Mouse (Mus musculus) heart, embryonic 16.5 days (tissue): ENCODE results near the gene Tor4a. TPM values are rescaled to one million over a fixed set of nuclear protein-coding genes. Genes with fewer than 3 reads are reported as not detected.

Source experiments
- ATAC-seq: fragments of 200-750 bp; cut with Nextera tagmentation; replicated peaks from 2 replicates; pipeline ENCODE4 v1.8.0; 2017; ENCODE audit warnings: moderate number of reproducible peaks; ENCODE audit not compliant: insufficient read depth, low FRiP score; ENCODE audit errors: extremely low read depth
- H3K27ac ChIP-seq: fragments of 300-500 bp; sonication (generic); 2 replicates; pipeline ENCODE4 v1.5.1; 2014; ENCODE audit warnings: mild to moderate bottlenecking, low read length, control low read depth, moderate library complexity
- H3K27me3 ChIP-seq: fragments of 300-500 bp; sonication (generic); 2 replicates; pipeline ENCODE4 v1.6.1; 2014; ENCODE audit warnings: low read length, mixed read lengths; ENCODE audit not compliant: control insufficient read depth, insufficient read depth
- H3K36me3 ChIP-seq: fragments of 300-500 bp; sonication (generic); 2 replicates; pipeline ENCODE4 v1.6.1; 2014; ENCODE audit not compliant: control insufficient read depth, insufficient read depth
- H3K4me1 ChIP-seq: fragments of 300-500 bp; sonication (generic); 2 replicates; pipeline ENCODE4 v1.6.1; 2014; ENCODE audit warnings: low read length, mixed read lengths; ENCODE audit not compliant: control insufficient read depth, insufficient read depth
- H3K4me2 ChIP-seq: fragments of 300-500 bp; sonication (generic); 2 replicates; pipeline ENCODE4 v1.6.1; 2014; ENCODE audit warnings: low read depth, mild to moderate bottlenecking, control low read depth, low read length
- H3K4me3 ChIP-seq: fragments of 300-500 bp; sonication (generic); 2 replicates; pipeline ENCODE4 v1.5.1; 2014; ENCODE audit warnings: mild to moderate bottlenecking, control low read depth, low read length
- H3K9ac ChIP-seq: fragments of 300-500 bp; sonication (generic); 2 replicates; pipeline ENCODE4 v1.6.1; 2014; ENCODE audit warnings: low read length, control low read depth
- H3K9me3 ChIP-seq: fragments of 300-500 bp; sonication (generic); replicated peaks from 2 replicates; pipeline ENCODE4 v1.6.1; 2016; ENCODE audit warnings: low read length; ENCODE audit not compliant: control insufficient read depth
- WGBS: fragments of 180-500 bp; shearing (Covaris S2); extraction: QIAGEN DNeasy Blood & Tissue Kit; methylation state at CpG from one replicate; pipeline ENCODE4 v1.1.7; 2014; 5-methylcytosine and 5-hydroxymethylcytosine counted together
- polyA plus RNA-seq: library from polyadenylated mRNA; unstranded; fragments of >200 nt; fragmentation: Nextera tagmentation; extraction: Ambion mirVana; gene quantifications from 2 replicates; pipeline ENCODE4 v1.2.1, GENCODE M21; 2015

Tor4a gene
- polyA plus RNA-seq, 1 experiment from 2014 or later, result 10.0 TPM

DNA sequence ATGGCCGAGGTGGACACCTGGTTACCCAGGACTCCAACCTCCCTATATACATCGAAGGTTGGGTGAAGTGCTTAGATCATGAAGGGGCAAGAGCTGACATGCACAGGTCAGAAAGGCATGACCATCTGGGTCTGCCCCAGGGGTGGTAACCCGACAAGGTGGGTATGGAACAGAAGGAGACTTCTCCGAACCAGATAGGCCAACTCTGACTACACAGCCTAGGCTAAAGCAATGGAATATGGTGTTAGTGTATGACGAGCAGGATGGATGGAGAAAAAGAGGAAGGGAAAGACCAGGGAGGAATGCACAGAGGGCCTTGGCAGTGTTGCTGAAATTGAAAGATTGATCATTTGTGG is 10.1 kb downstream of the Tor4a start:
- no peaks in the 10 kb centered on the region for H3K27me3 ChIP-seq
- peaks cover 12% of the 10 kb centered on the region for H3K4me1 ChIP-seq
- 36% methylated on average over 5 of the region's 5 CpGs for WGBS
- H3K4me2 ChIP-seq, result peak overlapping the region; percentile 96
- H3K36me3 ChIP-seq, result no peaks in the 10 kb centered on the region
- H3K9ac ChIP-seq, result peak overlapping the region; percentile 86; the same call in 1 of the 2 replicates
- no peak for ATAC-seq
- H3K4me3 ChIP-seq, result peak overlapping the region; percentile 61
- H3K9me3 ChIP-seq, result no peaks in the 10 kb centered on the region
- no peak overlapping the region for H3K27ac ChIP-seq

DNA sequence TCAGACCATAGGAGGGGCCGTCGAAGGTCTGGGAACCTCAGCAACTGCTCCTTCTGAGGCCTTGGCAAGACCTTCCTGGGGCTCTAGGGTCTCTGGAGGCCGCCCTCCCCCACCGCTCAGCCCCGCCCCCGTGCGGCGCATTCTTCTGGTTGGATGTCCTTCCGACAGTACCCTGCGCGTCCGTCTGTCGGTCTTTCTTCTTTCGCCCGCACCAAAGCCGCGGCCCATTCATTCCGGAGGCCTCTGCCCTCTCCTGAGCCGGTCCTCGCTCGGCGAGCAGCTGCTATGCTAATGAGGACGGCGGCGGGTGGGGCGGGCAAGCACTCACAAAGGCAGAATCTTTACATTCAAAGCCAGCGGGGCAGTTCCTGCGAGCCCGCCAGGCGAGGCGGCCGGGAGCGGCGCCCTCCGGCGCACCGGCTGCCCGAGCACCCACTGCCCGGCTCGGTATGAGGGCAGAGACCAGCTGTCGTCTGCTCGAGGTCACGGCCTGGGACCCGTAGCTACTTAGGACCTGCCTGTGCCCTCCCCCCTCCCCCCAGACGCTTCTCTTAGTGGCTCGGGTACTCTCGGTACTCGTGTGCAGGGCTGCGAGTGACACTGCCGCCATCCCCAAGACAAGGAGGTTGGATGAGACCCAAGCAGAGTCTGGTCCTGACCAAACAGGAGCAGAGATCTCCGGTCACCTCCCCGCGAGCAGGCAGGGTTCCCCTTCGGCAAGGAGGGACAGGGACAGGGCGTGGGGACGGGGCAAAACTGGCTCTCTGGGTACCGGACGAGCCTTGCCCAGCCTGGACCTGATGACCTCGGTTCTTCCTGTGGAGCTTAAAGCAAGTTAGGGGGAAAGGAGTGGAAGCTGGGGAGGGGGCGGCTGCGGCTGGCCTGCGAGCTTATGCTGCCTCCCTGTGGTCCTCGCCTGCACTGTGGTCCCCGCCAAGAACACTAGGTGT is 10.8 kb downstream of the Tor4a start:
- Histone ChIP-seq H3K27me3 (no peaks in the 10 kb centered on the region), H3K4me1 (peaks cover 12% of the 10 kb centered on the region), H3K27ac (peak overlapping the region; percentile 85), H3K9me3 (no peaks in the 10 kb centered on the region), H3K9ac (peak overlapping the region; percentile 86), H3K4me2 (peak overlapping the region; percentile 96), H3K36me3 (no peaks in the 10 kb centered on the region), H3K4me3 (peak overlapping the region; percentile 61)
- peak; percentile 59 for ATAC-seq
- 1% methylated on average over 64 of the region's 64 CpGs for WGBS

DNA sequence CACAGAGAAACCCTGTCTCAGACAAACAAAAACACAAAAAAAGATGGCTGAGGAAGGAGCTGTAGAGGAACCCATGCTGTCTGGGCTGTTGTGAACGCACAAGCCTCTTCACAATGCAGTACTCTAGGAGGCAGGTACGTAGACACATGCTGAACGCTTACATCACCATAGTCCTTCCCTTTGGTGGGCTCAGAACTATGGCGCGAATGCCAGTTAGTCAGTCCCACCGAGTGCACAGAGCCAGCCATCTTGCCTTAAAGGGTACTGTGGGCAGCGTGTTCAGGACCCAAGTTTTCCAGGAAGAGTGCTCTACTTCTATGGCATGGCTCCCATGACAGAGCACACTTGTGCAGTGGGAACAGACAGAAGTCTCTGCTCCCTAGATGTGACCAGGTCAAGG is 12.2 kb downstream of the Tor4a start:
- no peak overlapping the region for H3K27ac ChIP-seq
- peaks cover 14% of the 10 kb centered on the region for H3K4me1 ChIP-seq
- H3K9me3 ChIP-seq, result no peaks in the 10 kb centered on the region
- peak overlapping the region; percentile 96; the same call in 1 of the 2 replicates for H3K4me2 ChIP-seq
- no peak overlapping the region for H3K4me3 ChIP-seq
- no peak for ATAC-seq
- no peaks in the 10 kb centered on the region for H3K36me3 ChIP-seq
- WGBS, result 95% methylated on average over 7 of the region's 7 CpGs
- no peaks in the 10 kb centered on the region for H3K27me3 ChIP-seq
- no peak overlapping the region for H3K9ac ChIP-seq

DNA sequence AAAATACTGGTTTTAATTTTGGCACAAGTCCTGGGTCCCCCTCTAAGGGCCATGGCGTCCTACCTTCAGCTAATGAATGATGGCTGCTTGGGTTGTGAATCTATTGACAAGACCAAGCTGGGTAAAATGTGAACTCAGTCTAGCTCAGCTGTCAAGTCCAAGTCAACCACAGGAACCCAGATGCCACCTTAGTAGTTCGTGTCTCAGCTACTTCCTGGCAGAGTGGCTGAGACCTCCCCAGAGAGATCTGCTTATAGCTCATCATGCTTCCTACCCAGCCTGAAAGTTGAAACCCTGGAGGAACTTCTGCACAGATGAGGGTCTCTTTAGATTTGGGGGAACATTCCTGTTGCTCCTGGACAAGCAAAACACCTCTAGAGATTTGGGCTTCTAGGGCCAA is 13.3 kb downstream of the Tor4a start:
- H3K27ac ChIP-seq, result no peak overlapping the region
- H3K4me1 ChIP-seq, result peaks cover 19% of the 10 kb centered on the region
- 74% methylated on average over 2 of the region's 2 CpGs for WGBS
- peak overlapping the region; percentile 94 for H3K4me2 ChIP-seq
- H3K9me3 ChIP-seq, result no peaks in the 10 kb centered on the region
- no peak for ATAC-seq
- no peak overlapping the region for H3K9ac ChIP-seq
- H3K36me3 ChIP-seq, result no peaks in the 10 kb centered on the region
- no peaks in the 10 kb centered on the region for H3K27me3 ChIP-seq
- peak overlapping the region; percentile 79 for H3K4me3 ChIP-seq

DNA sequence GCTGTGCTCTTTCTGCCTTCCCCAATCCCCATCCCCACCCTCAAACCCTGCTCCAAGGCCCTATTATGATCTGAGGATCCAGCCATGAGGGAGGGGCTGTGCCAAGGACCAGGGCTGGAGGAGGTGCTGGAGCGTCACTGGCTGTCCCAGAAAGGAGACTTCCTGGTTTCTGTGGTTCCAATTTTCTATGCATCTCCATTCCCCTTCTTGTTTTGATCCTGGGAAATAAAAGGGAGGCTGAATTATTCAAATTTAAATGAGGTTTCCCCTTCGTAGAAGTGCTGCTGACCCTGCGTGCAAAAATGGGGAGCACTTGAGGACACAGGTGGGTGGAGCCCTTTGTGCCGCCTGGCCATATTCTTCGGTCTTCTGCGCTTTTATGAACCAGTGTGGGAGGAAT is 14.0 kb downstream of the Tor4a start:
- H3K4me3 ChIP-seq, result peak overlapping the region; percentile 79
- peak overlapping the region; percentile 94 for H3K4me2 ChIP-seq
- H3K27me3 ChIP-seq, result no peaks in the 10 kb centered on the region
- WGBS, result 33% methylated on average over 6 of the region's 6 CpGs
- peak overlapping the region; percentile 86 for H3K9ac ChIP-seq
- H3K9me3 ChIP-seq, result no peaks in the 10 kb centered on the region
- no peak for ATAC-seq
- peaks cover 26% of the 10 kb centered on the region for H3K4me1 ChIP-seq
- H3K27ac ChIP-seq, result 0 out of 2 replicates have a peak overlapping the region, but pooled peaks have one; percentile 41
- no peaks in the 10 kb centered on the region for H3K36me3 ChIP-seq

DNA sequence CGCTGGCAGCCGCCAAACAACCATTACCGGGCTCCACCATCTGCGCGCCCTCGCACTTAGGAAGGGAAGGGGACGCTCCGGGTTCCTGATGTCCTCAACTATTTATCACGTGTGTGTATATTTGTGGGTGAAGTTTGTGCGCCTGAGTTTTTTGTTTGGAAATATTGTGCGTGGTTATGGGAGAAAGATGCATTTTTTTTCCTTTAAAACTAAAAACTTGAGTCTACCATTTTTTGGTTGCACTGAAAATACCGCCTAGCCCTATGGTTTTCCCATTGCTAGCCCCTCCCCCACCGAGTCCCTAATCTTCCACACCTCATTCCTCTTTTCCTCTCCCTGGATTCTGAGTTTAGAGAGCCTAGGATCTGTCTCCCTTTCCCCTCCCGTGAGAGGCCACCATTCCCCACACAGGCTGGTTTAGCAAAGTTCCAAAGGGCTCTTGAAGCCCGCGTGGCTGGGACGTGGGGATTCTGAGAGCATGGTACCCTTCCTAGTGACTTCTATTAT is 14.7 kb downstream of the Tor4a start:
- Histone ChIP-seq H3K27me3 (no peaks in the 10 kb centered on the region), H3K9ac (peak overlapping the region; percentile 86), H3K4me3 (peak overlapping the region; percentile 79), H3K4me1 (peaks cover 33% of the 10 kb centered on the region), H3K27ac (peak overlapping the region; percentile 93), H3K36me3 (no peaks in the 10 kb centered on the region), H3K9me3 (no peaks in the 10 kb centered on the region), H3K4me2 (peak overlapping the region; percentile 94)
- ATAC-seq, result no peak
- under 1% methylated on average over 17 of the region's 17 CpGs for WGBS

DNA sequence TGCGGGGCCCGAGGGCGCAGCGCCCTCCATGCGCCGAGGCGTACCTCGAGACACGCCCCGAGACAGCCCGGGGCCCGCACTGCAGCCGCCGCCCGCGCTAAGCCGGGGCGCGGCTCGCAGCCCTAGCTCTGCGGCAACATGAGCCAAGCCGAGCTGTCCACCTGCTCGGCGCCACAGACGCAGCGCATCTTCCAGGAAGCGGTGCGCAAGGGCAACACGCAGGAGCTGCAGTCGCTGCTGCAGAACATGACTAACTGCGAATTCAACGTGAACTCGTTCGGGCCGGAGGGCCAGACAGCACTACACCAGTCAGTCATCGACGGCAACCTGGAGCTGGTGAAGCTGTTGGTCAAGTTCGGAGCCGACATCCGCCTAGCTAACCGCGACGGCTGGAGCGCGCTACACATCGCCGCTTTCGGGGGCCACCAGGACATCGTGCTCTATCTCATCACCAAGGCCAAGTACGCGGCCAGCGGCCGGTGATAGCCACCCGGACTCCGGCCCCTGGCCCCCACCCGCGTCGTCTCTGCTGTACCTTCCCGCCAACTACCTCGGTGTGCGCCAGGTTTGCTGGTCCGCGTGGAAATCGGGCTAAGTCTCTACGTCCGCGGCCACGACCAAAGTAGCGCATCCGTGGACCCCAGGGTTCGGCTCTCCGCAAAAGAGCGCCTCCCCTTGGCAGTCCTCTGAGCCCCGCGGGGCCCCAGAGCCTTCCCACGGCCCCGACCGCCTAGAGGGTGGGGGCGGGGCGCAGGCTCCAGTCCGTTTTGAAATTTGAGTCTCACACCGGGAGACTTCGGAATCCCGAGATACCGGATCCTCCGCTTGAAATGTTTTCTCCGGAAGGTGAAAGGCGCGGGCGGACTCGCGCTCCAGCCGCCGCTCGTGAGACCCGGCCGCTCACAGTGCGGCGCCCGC is 15.5 kb downstream of the Tor4a start:
- H3K27ac ChIP-seq, result peak overlapping the region; percentile 93
- no peaks in the 10 kb centered on the region for H3K9me3 ChIP-seq
- no peaks in the 10 kb centered on the region for H3K27me3 ChIP-seq
- peak; percentile 46 for ATAC-seq
- H3K36me3 ChIP-seq, result no peaks in the 10 kb centered on the region
- H3K4me3 ChIP-seq, result peak overlapping the region; percentile 79
- peak overlapping the region; percentile 86 for H3K9ac ChIP-seq
- H3K4me1 ChIP-seq, result peaks cover 38% of the 10 kb centered on the region
- H3K4me2 ChIP-seq, result peak overlapping the region; percentile 94
- WGBS, result under 1% methylated on average over 100 of the region's 100 CpGs

DNA sequence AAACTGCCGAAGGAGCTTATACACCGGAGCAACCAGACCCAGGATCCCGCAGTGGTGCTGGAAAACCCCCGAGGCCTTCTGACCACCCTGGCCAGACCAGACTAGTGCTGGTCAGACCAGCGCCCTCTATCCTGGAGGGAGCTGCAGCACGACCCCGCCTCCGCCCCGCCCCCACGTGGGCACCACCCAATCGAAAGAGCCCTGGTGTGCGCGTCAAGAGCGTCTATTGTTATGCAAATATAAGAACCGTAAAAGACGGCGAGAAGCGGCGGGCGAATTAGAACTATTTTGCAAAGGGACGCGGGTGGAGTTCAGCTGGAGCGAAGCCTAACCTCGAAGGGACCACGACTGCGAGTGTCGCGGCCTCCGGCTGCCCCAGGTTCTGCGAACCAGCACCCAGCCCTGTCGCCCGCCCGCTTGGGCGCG is 16.2 kb downstream of the Tor4a start, which contains the start of gene Nrarp:
Nrarp (plus strand) TSS at position 281 of the 426 bp plus-strand sequence.
- under 1% methylated on average over 35 of the region's 35 CpGs for WGBS
- Histone ChIP-seq H3K4me1 (peaks cover 41% of the 10 kb centered on the region), H3K9me3 (no peaks in the 10 kb centered on the region), H3K27me3 (no peaks in the 10 kb centered on the region), H3K36me3 (no peaks in the 10 kb centered on the region), H3K4me2 (peak within 1 kb of the TSS; percentile 94), H3K4me3 (peak within 1 kb of the TSS; percentile 79), H3K9ac (peak within 1 kb of the TSS; percentile 86), H3K27ac (peak within 1 kb of the TSS; percentile 93)
- peak; percentile 89 for ATAC-seq
